Mouse (Mus musculus) thymus, adult 2 months (tissue): ENCODE measurements around the gene Zbtb1. TPM values are rescaled to one million over a fixed set of nuclear protein-coding genes. Genes with fewer than 3 reads are reported as not detected.
A peak's percentile ranks its signal among the peaks of the same experiment; 100 is the strongest.

ENCODE experiments used
- DNase-seq: peaks from one replicate; pipeline ENCODE4 v3.0.0; 2021
- H3K27ac ChIP-seq: fragments of 200-500 bp; 2 replicates; pipeline ENCODE4 v1.5.1; 2012; ENCODE audit warnings: low read length, control low read depth; ENCODE audit not compliant: control insufficient read depth, insufficient read depth
- H3K27me3 ChIP-seq: fragments of 200-500 bp; 2 replicates; pipeline ENCODE4 v1.6.1; 2012; ENCODE audit warnings: mild to moderate bottlenecking, low read length, moderate library complexity, mixed read lengths; ENCODE audit not compliant: control insufficient read depth, insufficient read depth
- H3K36me3 ChIP-seq: fragments of 200-500 bp; 2 replicates; pipeline ENCODE4 v1.6.1; 2012; ENCODE audit warnings: mild to moderate bottlenecking, low read length, moderate library complexity; ENCODE audit not compliant: control insufficient read depth, insufficient read depth
- H3K4me1 ChIP-seq: fragments of 200-500 bp; replicated peaks from 2 replicates; pipeline ENCODE4 v1.6.1; 2012; ENCODE audit warnings: low read length; ENCODE audit not compliant: control insufficient read depth, insufficient read depth
- H3K4me3 ChIP-seq: fragments of 200-500 bp; 2 replicates; pipeline ENCODE4 v1.5.1; 2012; ENCODE audit warnings: mild to moderate bottlenecking, low read length, control low read depth, moderate library complexity; ENCODE audit not compliant: control insufficient read depth, insufficient read depth
- CTCF ChIP-seq: fragments of 200-500 bp; IDR thresholded peaks from 2 replicates; pipeline ENCODE4 v1.5.1; 2012; ENCODE audit warnings: mild to moderate bottlenecking, control low read depth, low read length, moderate library complexity, borderline replicate concordance; ENCODE audit not compliant: control insufficient read depth, poor library complexity, insufficient read depth; ENCODE audit errors: extremely low read depth
- POLR2A ChIP-seq: fragments of 200-500 bp; IDR thresholded peaks from 2 replicates; pipeline ENCODE4 v1.6.1; 2012; ENCODE audit warnings: mild to moderate bottlenecking, low read length, control low read depth, moderate library complexity; ENCODE audit not compliant: control insufficient read depth, poor library complexity, insufficient read depth; ENCODE audit errors: extremely low read depth
- WGBS: fragments of 180-500 bp; shearing (Covaris S2); methylation state at CpG from one replicate; pipeline ENCODE4 v1.1.7; 2018; 5-methylcytosine and 5-hydroxymethylcytosine counted together
- polyA plus RNA-seq: library from polyadenylated mRNA; depleted of rRNA; stranded (reverse); fragments of >200 nt; gene quantifications from 2 replicates; pipeline ENCODE4 v1.2.3, GENCODE M21; 2012; rRNA removed

Gene Zbtb1
- polyA plus RNA-seq = 7.2 and 8.0 TPM in 2 replicates

DNA sequence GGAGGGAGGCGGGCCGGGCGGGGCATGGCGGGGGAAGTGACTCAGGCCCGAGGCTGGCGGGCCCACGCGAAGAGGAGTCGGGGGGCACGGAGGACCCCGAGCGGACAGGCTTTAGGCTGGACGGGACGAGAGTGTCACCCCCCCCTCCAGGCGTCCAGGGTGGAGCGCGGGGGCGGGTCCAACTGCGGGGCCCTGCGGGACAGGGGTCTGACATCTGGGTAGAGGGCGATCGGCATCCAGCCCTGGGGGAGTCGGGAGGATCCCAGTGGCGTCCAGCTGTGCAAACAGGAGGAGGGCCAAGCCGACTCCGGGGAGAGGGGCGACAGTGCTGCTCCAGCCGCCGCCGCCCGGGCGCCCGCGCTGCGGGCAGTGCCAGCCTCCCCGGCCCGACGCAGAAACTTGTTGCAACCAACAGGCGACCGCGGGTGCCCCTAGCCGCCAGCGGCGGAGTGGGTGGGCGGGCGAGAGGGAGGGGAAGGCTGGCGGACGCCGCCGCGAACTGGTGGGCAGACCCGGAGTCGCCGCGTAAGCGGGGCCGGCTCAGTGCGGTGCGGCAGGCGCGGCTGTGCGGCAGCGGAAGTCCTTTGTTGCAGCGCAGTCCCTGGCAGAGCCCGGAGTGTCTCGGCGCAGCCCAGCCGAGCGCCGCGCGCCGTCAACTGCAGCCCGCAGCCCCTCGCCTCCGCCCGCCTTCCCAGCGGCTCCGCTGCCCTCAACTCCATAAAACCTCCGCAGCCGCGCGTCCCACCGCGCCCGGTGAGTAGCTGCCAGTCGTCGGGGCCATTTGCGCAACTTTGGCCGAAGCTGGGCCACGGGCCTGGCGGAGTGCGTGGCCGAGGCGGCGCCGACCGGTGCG, at the start of gene Zbtb1:
Zbtb1 (plus strand) TSS at position 289 of the 853 bp plus-strand sequence.
- DNase-seq = peak; percentile 84
- under 1% methylated on average over 97 of the region's 99 CpGs for WGBS
- H3K36me3 ChIP-seq = no peaks in the 10 kb centered on the region
- H3K27me3 ChIP-seq = no peaks in the 10 kb centered on the region
- peak within 1 kb of the TSS; percentile 68 for H3K4me3 ChIP-seq
- H3K27ac ChIP-seq = peak within 1 kb of the TSS; percentile 69
- TF ChIP-seq POLR2A (peak; percentile 70), CTCF (no peak)
- peaks cover 22% of the 10 kb centered on the region for H3K4me1 ChIP-seq

DNA sequence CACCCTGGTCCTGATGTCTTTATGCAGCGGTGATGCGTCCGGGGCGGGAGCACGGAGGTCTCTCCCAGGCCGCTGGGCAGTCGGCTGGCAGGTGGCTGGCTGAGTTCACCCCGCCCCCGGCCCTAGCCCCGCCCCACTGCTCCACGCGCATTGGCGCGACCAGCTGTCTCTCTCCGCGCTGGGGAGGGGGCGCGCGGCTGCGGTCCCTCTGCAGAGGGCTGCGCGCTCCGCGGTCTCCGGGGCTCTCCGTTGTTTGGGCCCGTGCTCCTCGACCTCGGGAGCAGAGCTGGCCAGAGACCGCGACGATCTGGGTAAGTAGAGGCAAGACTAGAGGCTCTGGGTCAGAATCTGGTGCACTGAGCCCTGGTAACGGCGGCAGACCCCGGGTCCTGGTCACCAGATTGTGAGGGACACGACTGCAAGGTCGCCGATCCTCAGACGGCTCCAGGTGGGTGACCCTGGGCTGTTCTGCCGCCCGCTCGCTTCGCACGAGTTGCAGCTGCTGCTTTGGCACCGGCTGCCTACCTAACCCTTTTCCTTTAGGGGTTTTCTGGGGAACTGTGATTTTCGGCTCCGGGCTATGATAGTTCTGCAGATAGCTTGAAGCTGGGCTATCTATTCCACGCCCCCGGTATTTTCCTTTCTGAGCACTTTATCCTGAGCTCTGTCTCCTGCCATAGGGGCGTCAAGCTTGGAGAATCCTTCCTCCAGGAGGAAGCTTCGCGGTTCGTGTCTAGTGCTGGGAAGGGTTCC, 45.2 kb upstream of the Zbtb1 start, which contains the start of gene Akap5:
Akap5 (plus strand) TSS at position 213 of the 753 bp plus-strand sequence.
- no peaks in the 10 kb centered on the region for H3K27me3 ChIP-seq
- H3K27ac ChIP-seq = no peak within 1 kb of the TSS
- TF ChIP-seq POLR2A = no peak
- TF ChIP-seq CTCF = no peak
- H3K36me3 ChIP-seq = no peaks in the 10 kb centered on the region
- H3K4me3 ChIP-seq = peak within 1 kb of the TSS; percentile 46
- WGBS = 7% methylated on average over 53 of the region's 53 CpGs
- DNase-seq = peak; percentile 57
- H3K4me1 ChIP-seq = peaks cover 8% of the 10 kb centered on the region; the same call in 1 of the 2 replicates

GRCm38 (mm10) chr12:76326437-76327220, 43.4 kb upstream of the Zbtb1 start:
- H3K27ac ChIP-seq = no peak overlapping the region
- WGBS = 94% methylated on average over 23 of the region's 23 CpGs
- no peaks in the 10 kb centered on the region for H3K27me3 ChIP-seq
- H3K4me3 ChIP-seq = no peak overlapping the region
- H3K36me3 ChIP-seq = no peaks in the 10 kb centered on the region
- no peak for TF ChIP-seq POLR2A
- no peak for TF ChIP-seq CTCF
- no peak for DNase-seq
- peaks cover 8% of the 10 kb centered on the region; the same call in 1 of the 2 replicates for H3K4me1 ChIP-seq

DNA sequence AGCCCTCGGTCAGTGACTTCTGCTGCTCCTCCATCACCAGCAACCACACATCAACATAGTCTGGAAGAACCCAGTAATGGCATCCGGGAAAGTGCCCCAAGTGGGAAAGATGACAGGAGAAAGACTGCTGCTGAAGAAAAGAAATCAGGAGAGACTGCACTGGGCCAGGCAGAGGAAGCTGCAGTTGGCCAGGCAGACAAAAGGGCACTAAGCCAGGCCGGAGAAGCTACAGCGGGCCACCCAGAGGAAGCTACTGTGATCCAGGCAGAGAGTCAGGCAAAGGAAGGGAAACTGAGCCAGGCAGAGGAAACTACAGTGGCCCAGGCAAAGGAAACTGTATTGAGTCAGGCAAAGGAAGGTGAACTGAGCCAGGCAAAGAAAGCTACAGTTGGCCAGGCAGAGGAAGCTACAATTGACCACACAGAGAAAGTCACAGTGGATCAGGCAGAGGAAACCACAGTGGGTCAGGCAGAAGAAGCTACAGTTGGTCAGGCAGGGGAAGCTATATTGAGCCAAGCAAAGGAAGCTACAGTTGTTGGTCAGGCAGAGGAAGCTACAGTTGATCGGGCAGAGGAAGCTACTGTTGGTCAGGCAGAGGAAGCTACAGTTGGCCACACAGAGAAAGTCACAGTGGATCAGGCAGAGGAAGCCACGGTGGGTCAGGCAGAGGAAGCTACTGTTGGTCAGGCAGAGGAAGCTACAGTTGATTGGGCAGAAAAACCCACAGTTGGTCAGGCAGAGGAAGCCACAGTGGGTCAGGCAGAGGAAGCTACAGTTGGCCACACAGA, 41.3 kb upstream of the Zbtb1 start:
- 74% methylated on average over 6 of the region's 6 CpGs for WGBS
- H3K4me3 ChIP-seq = no peak overlapping the region
- H3K4me1 ChIP-seq = peaks cover 8% of the 10 kb centered on the region; the same call in 1 of the 2 replicates
- H3K36me3 ChIP-seq = no peaks in the 10 kb centered on the region
- no peaks in the 10 kb centered on the region for H3K27me3 ChIP-seq
- DNase-seq = no peak
- H3K27ac ChIP-seq = no peak overlapping the region
- no peak for TF ChIP-seq POLR2A
- TF ChIP-seq CTCF = no peak

- Histone ChIP-seq H3K27ac (no peak overlapping the region), H3K4me3 (no peak overlapping the region), H3K4me1 (0 out of 2 replicates have a peak, but pooled peaks cover 1% of the 10 kb centered on the region), H3K27me3 (no peaks in the 10 kb centered on the region), H3K36me3 (no peaks in the 10 kb centered on the region)
- DNase-seq = no peak
- TF ChIP-seq CTCF (no peak), POLR2A (no peak)
- 58% methylated on average over 5 of the region's 5 CpGs for WGBS
These were observed 36.4 kb upstream of the Zbtb1 start for GRCm38 (mm10) chr12:76333688-76334087.

GRCm38 (mm10) chr12:76335641-76336040, 34.4 kb upstream of the Zbtb1 start:
- Histone ChIP-seq H3K4me1 (0 out of 2 replicates have a peak, but pooled peaks cover 2% of the 10 kb centered on the region), H3K4me3 (no peak overlapping the region), H3K27me3 (no peaks in the 10 kb centered on the region), H3K36me3 (no peaks in the 10 kb centered on the region), H3K27ac (no peak overlapping the region)
- WGBS = 93% methylated on average over 5 of the region's 5 CpGs
- DNase-seq = no peak
- TF ChIP-seq CTCF (no peak), POLR2A (no peak)
